Comparison of ENCODE assay signal across 8 mouse cellular contexts in genomic region chr17:47596839-47597164, GRCm38 (mm10). TPM values are rescaled to one million over a fixed set of nuclear protein-coding genes. Genes with fewer than 3 reads are reported as not detected.
DNase-seq lines count a peak whose midpoint lies in the region; ATAC-seq and TF ChIP-seq lines count a peak whose summit lies in the region.

No protein-coding gene starts in this region.

- ATAC-seq in kidney, embryonic 14.5 days (ENCODE audit: low FRiP score, low TSS enrichment), result no peak
- no peak for ATAC-seq in hindbrain, embryonic 11.5 days (ENCODE audit: low FRiP score)

- peak overlapping the region; percentile 70 for H3K4me2 ChIP-seq in kidney, embryonic 14.5 days (replicated peaks; ENCODE audit: low read depth, low read length)
- H3K4me2 ChIP-seq in hindbrain, embryonic 11.5 days (replicated peaks; ENCODE audit: low read depth, low read length), result peak overlapping the region; percentile 78; the same call in 1 of the 2 replicates

- no peaks in the 10 kb centered on the region for H3K9me3 ChIP-seq in kidney, embryonic 14.5 days (ENCODE audit: control insufficient read depth, low read length)
- H3K9me3 ChIP-seq in hindbrain, embryonic 11.5 days (ENCODE audit: control insufficient read depth, low read length), result no peaks in the 10 kb centered on the region

- peak overlapping the region; percentile 95; the same call in 1 of the 2 replicates for H3K27ac ChIP-seq in kidney, embryonic 14.5 days (ENCODE audit: low read depth, low read length)
- H3K27ac ChIP-seq in hindbrain, embryonic 11.5 days (ENCODE audit: low read depth, low read length), result peak overlapping the region; percentile 92
- H3K27ac ChIP-seq in left cerebral cortex, adult 2 months, result no peak overlapping the region

- peak overlapping the region; percentile 90 for H3K9ac ChIP-seq in kidney, embryonic 14.5 days (ENCODE audit: low read depth, low read length)
- peak overlapping the region; percentile 64; the same call in 1 of the 2 replicates for H3K9ac ChIP-seq in hindbrain, embryonic 11.5 days (ENCODE audit: low read depth, low read length)

- no peak for TF ChIP-seq CTCF in left cerebral cortex, adult 2 months (IDR thresholded peaks at IDR 0.05)

- peaks cover 34% of the 10 kb centered on the region for H3K4me1 ChIP-seq in kidney, embryonic 14.5 days (ENCODE audit: control insufficient read depth, insufficient read depth, low read length)
- H3K4me1 ChIP-seq in hindbrain, embryonic 11.5 days (replicated peaks; ENCODE audit: control insufficient read depth, insufficient read depth, low read length), result peaks cover 13% of the 10 kb centered on the region

- intact Hi-C loops in left cerebral cortex, adult 2 months (cut with DNase I), result no loop called here

- peaks cover 56% of the 10 kb centered on the region for H3K36me3 ChIP-seq in kidney, embryonic 14.5 days (ENCODE audit: control insufficient read depth, insufficient read depth, low read length)
- H3K36me3 ChIP-seq in hindbrain, embryonic 11.5 days (ENCODE audit: control insufficient read depth, insufficient read depth, low read length), result no peaks in the 10 kb centered on the region

- no peak for DNase-seq in kidney, adult 11 months
- DNase-seq in ZHBTc4 (ENCODE audit: low read depth, low spot score), result peak; percentile 60
- DNase-seq in hindbrain, embryonic 11.5 days (ENCODE audit: low spot score), result no peak
- DNase-seq in lung, postnatal 36 days, result peak; percentile 35
- no peak for DNase-seq in left cerebral cortex, adult 2 months (ENCODE audit: extremely low spot score in 1 of 2, low spot score in 2 of 2)
- DNase-seq in yolk sac, embryonic 10.5 days (ENCODE audit: low spot score), result no peak
- no peak for DNase-seq in cerebellum, adult 9-11 months

- no peaks in the 10 kb centered on the region for H3K27me3 ChIP-seq in kidney, embryonic 14.5 days (ENCODE audit: control insufficient read depth, insufficient read depth, low read length)
- no peaks in the 10 kb centered on the region for H3K27me3 ChIP-seq in hindbrain, embryonic 11.5 days (ENCODE audit: control insufficient read depth, insufficient read depth, low read length)

- H3K4me3 ChIP-seq in kidney, embryonic 14.5 days (ENCODE audit: low read length), result peak overlapping the region; percentile 81
- H3K4me3 ChIP-seq in hindbrain, embryonic 11.5 days (ENCODE audit: low read depth, low read length), result no peak overlapping the region
- no peak overlapping the region for H3K4me3 ChIP-seq in left cerebral cortex, adult 2 months

- WGBS in kidney, embryonic 14.5 days, result 65% methylated on average over 5 of the region's 5 CpGs
- 73% methylated on average over 5 of the region's 5 CpGs for WGBS in hindbrain, embryonic 11.5 days

RNA-seq across cellular contexts. Expression of gene Bysl, which starts 14.5 kb away (rescaled TPM):
- 19.5 and 24.4 TPM in 2 replicates for polyA plus RNA-seq in kidney, embryonic 14.5 days (2014; fragmentation: Nextera tagmentation; extraction: Ambion mirVana)
- 30.8 and 31.0 TPM in 2 replicates for polyA plus RNA-seq in hindbrain, embryonic 11.5 days (2014; fragmentation: Nextera tagmentation; extraction: Ambion mirVana)
- 10 to 100 TPM; 18.1 to 18.8 TPM for total RNA-seq in left cerebral cortex, adult 2 months (2021)

RNA-seq across cellular contexts. Expression of gene Med20, which starts 14.6 kb away (rescaled TPM):
- 39.1 and 48.0 TPM in 2 replicates for polyA plus RNA-seq in kidney, embryonic 14.5 days (2014; fragmentation: Nextera tagmentation; extraction: Ambion mirVana)
- 44.6 and 44.8 TPM in 2 replicates for polyA plus RNA-seq in hindbrain, embryonic 11.5 days (2014; fragmentation: Nextera tagmentation; extraction: Ambion mirVana)
- 10 to 100 TPM; 29.3 to 33.3 TPM for total RNA-seq in left cerebral cortex, adult 2 months (2021)

RNA-seq across cellular contexts. Expression of gene Gm20517, which starts 14.6 kb away (rescaled TPM):
- 1.6 and 4.2 TPM in 2 replicates for polyA plus RNA-seq in kidney, embryonic 14.5 days (2014; fragmentation: Nextera tagmentation; extraction: Ambion mirVana)
- polyA plus RNA-seq in hindbrain, embryonic 11.5 days (2014; fragmentation: Nextera tagmentation; extraction: Ambion mirVana), result 1.3 and 1.7 TPM in 2 replicates
- 1 to 10 TPM; 7.1 TPM for total RNA-seq in left cerebral cortex, adult 2 months (2021)

RNA-seq across cellular contexts. Expression of gene Usp49, which starts 33.7 kb away (rescaled TPM):
- 6.6 and 8.1 TPM in 2 replicates for polyA plus RNA-seq in kidney, embryonic 14.5 days (2014; fragmentation: Nextera tagmentation; extraction: Ambion mirVana)
- polyA plus RNA-seq in hindbrain, embryonic 11.5 days (2014; fragmentation: Nextera tagmentation; extraction: Ambion mirVana), result 8.7 and 9.1 TPM in 2 replicates
- 10 to 100 TPM in 1 of 2 experiments, 1 to 10 TPM in 1; 9.6 to 13.1 TPM for total RNA-seq in left cerebral cortex, adult 2 months (2021)

Comparison
In these comparisons a context has a peak if more than half of its experiments do, and no peak if none do; other contexts are left out.
1. DNase-seq: peak in ZHBTc4 (single experiment) and lung, postnatal 36 days (single experiment); none in kidney, adult 11 months (single experiment), hindbrain, embryonic 11.5 days (single experiment), left cerebral cortex, adult 2 months (0 of 2), yolk sac, embryonic 10.5 days (single experiment) and cerebellum, adult 9-11 months (single experiment).